Mouse (Mus musculus) heart, adult 2 months (tissue): ENCODE measurements around the gene Rpp30. TPM values are rescaled to one million over a fixed set of nuclear protein-coding genes. Genes with fewer than 3 reads are reported as not detected.

Experiments used
- DNase-seq, 2 experiments: peaks; one replicate each; pipeline ENCODE4 v3.0.0; 2021
- H3K27ac ChIP-seq: fragments of 200-600 bp; 2 replicates; pipeline ENCODE4 v1.8.1; 2022
- H3K27me3 ChIP-seq: fragments of 200-500 bp; 2 replicates; pipeline ENCODE4 v1.6.1; 2012; ENCODE audit warnings: mild to moderate bottlenecking, low read length, inconsistent platforms, mixed read lengths; ENCODE audit not compliant: control insufficient read depth, insufficient read depth
- H3K36me3 ChIP-seq: fragments of 200-500 bp; 2 replicates; pipeline ENCODE4 v1.6.1; 2012; ENCODE audit warnings: low read length, inconsistent platforms; ENCODE audit not compliant: control insufficient read depth, insufficient read depth
- H3K4me1 ChIP-seq: fragments of 200-500 bp; 2 replicates; pipeline ENCODE4 v1.6.1; 2011; ENCODE audit warnings: low read length; ENCODE audit not compliant: control insufficient read depth, insufficient read depth
- H3K4me3 ChIP-seq: fragments of 200-600 bp; 2 replicates; pipeline ENCODE4 v1.8.1; 2022
- H3K79me2 ChIP-seq: fragments of 200-500 bp; replicated peaks from 2 replicates; pipeline ENCODE4 v1.6.1; 2012; ENCODE audit warnings: mild to moderate bottlenecking, inconsistent platforms, low read length, moderate library complexity, mixed read lengths; ENCODE audit not compliant: control insufficient read depth, insufficient read depth
- H3K9ac ChIP-seq: fragments of 200-500 bp; 2 replicates; pipeline ENCODE4 v1.6.1; 2012; ENCODE audit warnings: low read depth, mild to moderate bottlenecking, control low read depth, inconsistent platforms, low read length, mixed read lengths
- CTCF ChIP-seq: fragments of 200-600 bp; IDR thresholded peaks from 2 replicates; pipeline ENCODE4 v1.8.1; 2022; ENCODE audit warnings: antibody characterized with exemption, mild to moderate bottlenecking, moderate library complexity
- EP300 ChIP-seq: fragments of 200-500 bp; IDR thresholded peaks from 2 replicates; pipeline ENCODE4 v1.6.1; 2011; ENCODE audit warnings: low read depth, low read length, control low read depth; ENCODE audit not compliant: insufficient read depth
- POLR2A ChIP-seq: fragments of 200-500 bp; IDR thresholded peaks from 2 replicates; pipeline ENCODE4 v1.6.1; 2011; ENCODE audit warnings: mild to moderate bottlenecking, low read depth, low read length, control low read depth; ENCODE audit not compliant: insufficient read depth
- WGBS: fragments of 180-500 bp; shearing (Covaris S2); methylation state at CpG from one replicate; pipeline ENCODE4 v1.1.7; 2018; 5-methylcytosine and 5-hydroxymethylcytosine counted together
- intact Hi-C: fragments of 180-260 bp; cut with DNase I; formaldehyde crosslinking; loops from one replicate; pipeline ENCODE4 v1.15.1; 2025
- polyA plus RNA-seq: library from polyadenylated mRNA; depleted of rRNA; stranded (reverse); fragments of >200 nt; gene quantifications from 2 replicates; pipeline ENCODE4 v1.2.3, GENCODE M21; 2012; rRNA removed
- total RNA-seq, 2 experiments: library from RNA; stranded (reverse); gene quantifications; 2 replicates each; pipeline ENCODE4 v1.2.3; 2021

The Rpp30 gene
- total and polyA plus RNA-seq, 3 experiments: 5.3 to 12.7 (median 11.9) TPM

DNA sequence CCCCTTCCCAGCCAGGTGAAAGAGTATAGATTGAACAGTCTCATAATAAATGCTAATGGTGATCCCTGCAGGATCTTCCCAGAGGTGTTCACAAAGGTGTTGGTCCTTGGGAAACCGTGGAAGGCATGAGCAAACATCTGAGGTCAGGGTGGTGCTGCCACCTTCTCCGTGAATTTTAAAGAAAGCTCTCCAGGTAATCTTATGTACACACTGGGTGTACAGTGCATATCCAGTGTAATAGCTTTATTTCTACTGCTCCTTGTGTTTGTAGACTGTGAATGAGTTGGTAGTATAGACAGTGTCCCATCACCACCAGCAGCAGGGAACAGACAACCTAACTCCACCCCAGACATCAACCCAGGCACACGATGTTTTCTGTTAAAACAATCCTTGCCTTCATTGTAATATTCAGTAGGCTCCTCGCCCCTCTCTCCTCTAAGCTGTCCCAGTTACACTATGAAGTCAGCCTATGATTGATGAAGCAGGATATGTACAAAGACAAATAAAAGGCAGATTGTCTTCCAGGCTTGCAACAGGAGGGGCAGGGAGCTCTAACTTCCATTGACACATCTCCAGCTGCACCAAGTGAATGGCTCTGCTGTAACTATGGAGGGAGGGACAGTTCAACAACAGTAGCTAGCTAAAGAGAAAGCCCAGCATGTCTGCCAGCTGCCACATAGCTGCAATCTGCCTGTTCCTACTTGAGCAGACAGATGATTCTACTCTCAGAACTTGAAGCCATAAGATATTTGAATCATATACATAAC lies 66.9 kb downstream of the Rpp30 start:
- H3K79me2 ChIP-seq: no peaks in the 10 kb centered on the region
- H3K27me3 ChIP-seq: no peaks in the 10 kb centered on the region
- H3K36me3 ChIP-seq: no peaks in the 10 kb centered on the region
- no peak overlapping the region for H3K27ac ChIP-seq
- no peak for DNase-seq
- H3K4me1 ChIP-seq: no peaks in the 10 kb centered on the region
- no peak overlapping the region for H3K4me3 ChIP-seq
- intact Hi-C loops: no loop called here
- H3K9ac ChIP-seq: no peak overlapping the region
- TF ChIP-seq POLR2A (no peak), CTCF (no peak), EP300 (no peak)
- 72% methylated on average over 4 of the region's 4 CpGs for WGBS

Other genes starting within 250 kb of the Rpp30 start
- gene Htr7, start 26.2 kb upstream of the Rpp30 start, total RNA-seq: under 1 TPM; 0.39 to 0.42 TPM
- 0.41 TPM in 2 replicates for gene Htr7, start 26.2 kb upstream of the Rpp30 start, polyA plus RNA-seq
- 100 to 1,000 TPM; 383 to 550 TPM for gene Ankrd1, start 36.4 kb downstream of the Rpp30 start, total RNA-seq
- 316 and 466 TPM in 2 replicates for gene Ankrd1, start 36.4 kb downstream of the Rpp30 start, polyA plus RNA-seq